Mouse (Mus musculus) E14TG2a.4 (cell line): Measurements from ENCODE around the gene Hax1.

ENCODE experiments used
- H3K27me3 ChIP-seq: 2 replicates; pipeline ENCODE4 v1.6.1; 2014; ENCODE audit warnings: low read length, control low read depth; ENCODE audit not compliant: insufficient read depth
- H3K36me3 ChIP-seq: 2 replicates; pipeline ENCODE4 v1.6.1; 2014; ENCODE audit warnings: low read length, control low read depth; ENCODE audit not compliant: insufficient read depth
- H3K4me1 ChIP-seq: replicated peaks from 2 replicates; pipeline ENCODE4 v1.6.1; 2014; ENCODE audit warnings: low read depth, low read length, control low read depth
- H3K4me3 ChIP-seq: replicated peaks from 2 replicates; pipeline ENCODE4 v1.5.1; 2014; ENCODE audit warnings: mild to moderate bottlenecking, low read length
- H3K9me3 ChIP-seq: 2 replicates; pipeline ENCODE4 v1.6.1; 2014; ENCODE audit warnings: low read length, control low read depth
- CTCF ChIP-seq: conservative IDR thresholded peaks from 2 replicates; pipeline ENCODE4 v1.5.1; 2014; ENCODE audit warnings: low read length
- NANOG ChIP-seq: IDR thresholded peaks from 2 replicates; pipeline ENCODE4 v1.6.1; 2014; ENCODE audit warnings: borderline replicate concordance, low read length, mixed read lengths
- POU5F1 ChIP-seq: IDR thresholded peaks from 2 replicates; pipeline ENCODE4 v1.6.1; 2014; ENCODE audit warnings: low read length, borderline replicate concordance

Hax1 gene

DNA sequence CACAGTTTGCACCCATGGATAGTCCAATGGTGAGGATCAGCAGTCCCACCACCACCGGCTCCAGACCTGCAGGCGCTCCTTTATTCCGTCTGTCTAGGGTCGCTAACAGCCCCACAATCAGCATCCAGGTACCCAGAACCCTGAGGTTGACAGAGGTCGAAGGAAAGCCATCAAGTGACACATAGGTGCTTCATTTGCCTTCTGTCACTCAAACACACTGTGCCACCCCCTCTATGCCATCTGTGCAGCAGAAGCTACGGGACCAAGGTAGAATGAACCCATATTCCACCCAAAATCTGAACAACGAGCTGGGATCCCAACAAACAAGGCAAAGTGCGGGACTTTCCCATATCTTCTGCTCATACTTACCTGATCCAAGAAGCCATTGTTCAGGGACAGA is 33.0 kb downstream of the Hax1 start:
- TF ChIP-seq CTCF: no peak
- TF ChIP-seq NANOG: no peak
- TF ChIP-seq POU5F1: no peak
- no peak overlapping the region for H3K4me3 ChIP-seq
- peaks cover 58% of the 10 kb centered on the region for H3K4me1 ChIP-seq
- no peaks in the 10 kb centered on the region for H3K9me3 ChIP-seq
- H3K36me3 ChIP-seq: peaks cover 20% of the 10 kb centered on the region
- peaks cover 10% of the 10 kb centered on the region for H3K27me3 ChIP-seq

DNA sequence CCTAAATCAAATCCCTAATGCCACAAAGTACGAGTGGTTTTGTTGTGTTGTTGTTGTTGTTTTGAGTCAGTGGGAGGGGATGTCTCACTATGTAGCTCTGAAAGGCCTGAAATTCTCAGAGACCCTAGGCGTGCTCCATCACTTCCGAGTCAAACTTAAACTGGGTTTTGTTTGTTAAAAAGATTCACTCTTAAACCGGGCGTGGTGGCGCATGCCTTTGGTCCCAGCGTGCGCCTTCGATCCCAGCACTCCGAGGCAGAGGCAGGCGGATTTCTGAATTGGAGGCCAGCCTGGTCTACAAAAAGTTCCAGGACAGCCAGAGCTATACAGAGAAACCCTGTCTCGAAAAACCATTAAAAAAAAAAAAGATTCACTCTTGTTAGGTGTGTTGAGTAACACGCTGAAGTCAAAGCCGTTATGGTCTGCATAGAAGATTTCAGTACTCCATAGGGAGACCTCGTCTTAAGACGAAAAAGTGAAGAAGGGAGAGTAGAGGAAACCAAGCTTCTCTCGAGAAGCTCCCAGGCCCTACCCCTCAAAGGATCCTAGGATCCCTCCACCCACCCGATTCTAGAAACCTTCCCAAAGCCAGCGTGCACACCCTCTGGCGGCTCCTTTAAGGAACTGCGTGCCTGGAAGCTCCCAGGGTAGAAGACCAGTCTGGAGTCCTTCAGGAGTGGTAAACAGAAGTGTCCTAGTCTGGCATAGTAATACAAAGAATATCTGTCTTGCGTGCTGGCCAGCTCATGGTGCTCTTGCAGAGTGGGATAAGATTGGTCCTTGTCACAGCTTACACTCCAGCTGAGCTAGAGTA is 34.4 kb downstream of the Hax1 start:
- peak overlapping the region; percentile 90 for H3K4me3 ChIP-seq
- TF ChIP-seq CTCF (peak; percentile 98), NANOG (no peak)

DNA sequence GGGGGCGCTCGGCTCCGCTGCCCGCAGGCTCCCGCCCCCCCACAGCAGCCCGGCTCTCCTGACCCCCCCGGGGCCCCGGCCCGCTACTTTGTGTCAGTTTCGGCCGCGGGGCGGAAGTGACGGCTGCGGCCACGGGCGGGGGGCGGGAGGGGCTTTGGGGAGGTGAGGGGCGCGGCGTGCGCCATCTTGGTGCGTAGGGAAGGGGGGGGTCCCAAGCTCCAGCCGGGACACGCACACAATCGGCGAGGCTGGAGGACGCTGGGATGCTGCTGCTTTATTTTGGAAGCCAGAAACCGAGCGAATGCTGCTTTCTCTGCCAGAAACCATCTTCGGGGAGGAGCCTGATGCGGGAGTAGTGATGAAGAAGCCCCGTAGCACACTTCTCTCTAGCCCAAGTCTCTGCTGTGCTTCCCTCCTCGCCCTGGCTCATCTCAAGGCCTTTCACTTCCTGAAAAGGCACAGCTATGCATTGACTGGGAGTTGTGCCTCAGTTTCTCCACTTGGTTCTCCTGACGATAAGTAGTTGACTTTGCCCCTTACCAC is 35.3 kb downstream of the Hax1 start, which contains the start of gene Atp8b2:
TSS of gene Atp8b2 (minus strand) at position 288 of the 543 bp plus-strand sequence.
- peaks cover 25% of the 10 kb centered on the region for H3K36me3 ChIP-seq
- H3K27me3 ChIP-seq: peaks cover 24% of the 10 kb centered on the region
- peaks cover 75% of the 10 kb centered on the region for H3K4me1 ChIP-seq
- H3K4me3 ChIP-seq: peak within 1 kb of the TSS; percentile 90
- no peaks in the 10 kb centered on the region for H3K9me3 ChIP-seq
- TF ChIP-seq POU5F1 (no peak), CTCF (no peak), NANOG (no peak)

More for the DNA sequence above, 34.4 kb downstream of the Hax1 start:
- Histone ChIP-seq H3K9me3 (no peaks in the 10 kb centered on the region), H3K4me1 (peaks cover 70% of the 10 kb centered on the region), H3K36me3 (peaks cover 20% of the 10 kb centered on the region), H3K27me3 (peaks cover 21% of the 10 kb centered on the region)

DNA sequence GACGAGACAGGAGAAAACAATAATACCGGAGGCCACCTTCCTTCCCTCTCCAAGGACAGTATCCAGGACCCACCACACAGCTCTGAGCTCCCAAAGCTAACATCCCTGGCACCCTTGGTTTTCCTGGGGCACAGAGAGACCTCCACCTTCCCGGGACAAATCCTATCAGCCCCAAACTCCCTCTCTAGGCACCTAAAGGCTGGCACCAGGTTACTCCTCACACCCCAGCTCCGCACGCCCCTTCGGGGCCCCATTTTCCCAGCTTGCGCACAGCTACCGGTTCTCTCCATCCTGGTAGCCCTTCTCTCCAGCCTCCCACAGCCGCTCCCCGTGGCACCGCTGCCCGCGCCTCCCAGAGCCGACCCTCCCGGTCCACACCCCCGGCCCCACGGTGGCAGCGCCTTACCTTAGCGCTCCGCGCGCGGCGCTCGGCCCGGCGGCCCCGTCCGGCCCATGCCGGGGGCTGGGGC is 35.8 kb downstream of the Hax1 start:
- peak overlapping the region; percentile 90 for H3K4me3 ChIP-seq
- TF ChIP-seq CTCF (no peak), NANOG (no peak), POU5F1 (no peak)
- H3K27me3 ChIP-seq: peaks cover 24% of the 10 kb centered on the region
- H3K9me3 ChIP-seq: no peaks in the 10 kb centered on the region
- H3K4me1 ChIP-seq: peaks cover 78% of the 10 kb centered on the region
- H3K36me3 ChIP-seq: peaks cover 30% of the 10 kb centered on the region

DNA sequence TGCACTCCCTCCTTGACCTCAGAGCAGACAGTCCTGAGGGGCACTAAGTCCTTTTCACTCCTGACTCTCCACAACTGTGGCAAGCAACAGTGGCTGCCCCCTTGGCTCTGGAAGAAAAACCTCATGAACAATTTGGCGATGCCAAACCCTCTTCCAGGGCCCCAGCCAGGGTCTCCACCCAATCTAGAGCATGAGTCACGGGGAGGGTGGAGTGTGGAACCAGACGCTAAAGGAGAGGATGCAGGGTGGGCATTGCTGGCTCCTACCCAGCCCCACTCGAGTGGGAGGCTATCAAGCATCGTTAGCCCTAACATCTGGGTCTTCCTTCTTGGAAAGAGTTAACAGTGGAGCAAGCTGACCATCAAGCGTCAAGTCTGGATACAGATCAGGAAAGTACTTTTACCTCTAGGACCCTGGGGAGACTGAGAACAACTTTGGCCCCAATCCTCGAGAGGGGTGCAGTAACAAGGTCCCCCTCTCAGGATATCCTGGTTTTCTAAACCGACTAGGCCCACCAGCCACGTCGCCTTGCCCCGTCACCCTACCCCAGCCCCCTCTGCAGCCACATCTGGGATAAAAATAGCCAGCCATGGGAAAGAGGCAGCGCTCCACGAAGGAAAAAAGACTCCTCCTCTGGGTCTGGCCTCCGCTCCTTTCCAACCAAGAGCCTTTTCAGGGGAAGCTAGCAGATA is 36.4 kb downstream of the Hax1 start:
- peaks cover 80% of the 10 kb centered on the region for H3K4me1 ChIP-seq
- no peaks in the 10 kb centered on the region for H3K9me3 ChIP-seq
- peak overlapping the region; percentile 90 for H3K4me3 ChIP-seq
- TF ChIP-seq CTCF (no peak), NANOG (no peak), POU5F1 (no peak)
- H3K36me3 ChIP-seq: peaks cover 36% of the 10 kb centered on the region
- peaks cover 24% of the 10 kb centered on the region for H3K27me3 ChIP-seq

DNA sequence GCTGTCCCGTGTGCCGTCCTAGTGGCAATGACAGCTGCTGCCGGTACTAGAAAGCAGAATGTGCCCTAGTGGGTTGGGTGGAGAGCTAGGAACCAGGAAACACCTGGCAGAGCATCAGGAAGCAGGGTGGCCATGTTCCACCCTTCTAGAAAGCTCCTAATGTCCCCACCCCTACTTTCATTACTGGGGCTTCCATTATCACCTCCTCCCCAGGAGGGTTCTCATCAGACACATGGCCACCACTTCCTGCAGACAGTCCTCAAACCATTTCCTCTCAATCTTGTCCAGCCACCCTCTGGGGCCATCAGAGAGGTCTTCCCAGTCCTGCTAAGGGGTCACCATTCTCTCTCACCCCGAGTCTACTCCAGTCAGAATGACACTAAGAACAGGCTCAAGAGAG is 37.1 kb downstream of the Hax1 start:
- peaks cover 24% of the 10 kb centered on the region for H3K27me3 ChIP-seq
- peaks cover 43% of the 10 kb centered on the region for H3K36me3 ChIP-seq
- TF ChIP-seq CTCF: no peak
- no peaks in the 10 kb centered on the region for H3K9me3 ChIP-seq
- H3K4me1 ChIP-seq: peaks cover 87% of the 10 kb centered on the region
- H3K4me3 ChIP-seq: peak overlapping the region; percentile 90; the same call in 1 of the 2 replicates

DNA sequence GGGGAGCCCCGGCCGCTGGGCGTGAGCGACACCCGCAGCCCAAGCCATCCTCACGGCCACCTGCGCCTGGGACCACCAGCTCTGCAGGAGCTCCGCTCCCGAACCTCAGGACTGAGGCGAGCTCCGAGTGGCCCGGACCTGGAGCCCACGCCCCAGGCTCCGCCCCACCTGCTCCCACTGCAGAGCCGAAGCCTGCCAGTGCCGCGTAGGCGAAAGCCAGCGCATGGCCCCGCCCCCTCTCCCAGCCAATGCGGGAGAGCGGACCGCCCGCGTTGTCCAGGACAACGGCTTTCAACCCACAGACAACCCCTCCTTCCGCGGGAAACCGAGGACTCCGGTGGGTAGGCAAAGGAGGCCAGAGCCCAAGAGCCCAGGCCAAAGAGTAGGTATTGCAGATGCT is 38.1 kb downstream of the Hax1 start:
- peaks cover 90% of the 10 kb centered on the region for H3K4me1 ChIP-seq
- H3K27me3 ChIP-seq: peaks cover 24% of the 10 kb centered on the region
- no peak for TF ChIP-seq CTCF
- no peak for TF ChIP-seq POU5F1
- TF ChIP-seq NANOG: no peak
- H3K36me3 ChIP-seq: peaks cover 43% of the 10 kb centered on the region
- no peaks in the 10 kb centered on the region for H3K9me3 ChIP-seq
- H3K4me3 ChIP-seq: peak overlapping the region; percentile 90

DNA sequence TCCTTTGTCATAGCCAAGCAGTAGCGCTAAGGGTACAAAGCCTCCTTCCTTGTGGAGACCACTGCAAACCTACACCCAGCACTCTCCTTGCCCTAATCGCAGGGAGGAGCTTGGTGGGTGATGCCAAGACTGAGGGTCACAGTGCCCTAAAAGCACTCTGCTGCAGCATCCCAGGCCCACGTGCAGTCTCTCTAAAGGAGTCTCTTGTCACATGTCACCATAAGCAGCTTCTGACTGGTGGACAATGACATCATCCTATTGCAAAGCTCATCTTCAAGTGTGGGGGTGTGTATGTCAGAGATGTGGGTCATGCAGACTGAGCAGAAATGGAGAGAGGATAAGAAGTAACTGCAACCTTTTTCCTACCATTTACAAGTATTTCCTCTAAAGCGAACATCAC is 39.1 kb downstream of the Hax1 start:
- Histone ChIP-seq H3K27me3 (peaks cover 24% of the 10 kb centered on the region), H3K36me3 (peaks cover 38% of the 10 kb centered on the region), H3K4me3 (0 out of 2 replicates have a peak overlapping the region, but pooled peaks have one; percentile 90), H3K4me1 (peaks cover 85% of the 10 kb centered on the region), H3K9me3 (no peaks in the 10 kb centered on the region)
- TF ChIP-seq CTCF (no peak), NANOG (no peak), POU5F1 (no peak)
